Mouse (Mus musculus) myocyte (in vitro differentiated cells): Measurements from ENCODE around the gene Insig2.

Experiments used
- CEBPB ChIP-seq: IDR thresholded peaks from 2 replicates; pipeline ENCODE4 v1.6.1; 2011; ENCODE audit warnings: mild to moderate bottlenecking, moderate library complexity; ENCODE audit not compliant: poor library complexity, insufficient read depth, severe bottlenecking
- E2F4 ChIP-seq: IDR thresholded peaks from one replicate; pipeline ENCODE4 v1.6.1; 2011; ENCODE audit warnings: mild to moderate bottlenecking, control low read depth, moderate library complexity; ENCODE audit not compliant: insufficient read depth
- MAX ChIP-seq: IDR thresholded peaks from one replicate; pipeline ENCODE4 v1.6.1; 2011; ENCODE audit warnings: low read depth, mild to moderate bottlenecking, control low read depth
- MYOD1 ChIP-seq, 3 experiments: IDR thresholded peaks; one replicate each; pipeline ENCODE4 v1.6.1; 2011; ENCODE audit warnings: control low read depth in 2 of 3, low read depth in 2 of 3, mild to moderate bottlenecking in 2 of 3, moderate library complexity in 1 of 3; ENCODE audit not compliant: insufficient read length in 2 of 3, control insufficient read depth in 1 of 3
- MYOG ChIP-seq, 3 experiments: IDR thresholded peaks; one replicate each; pipeline ENCODE4 v1.6.1; 2011; ENCODE audit warnings: control low read depth in 2 of 3, low read depth in 2 of 3, mild to moderate bottlenecking in 2 of 3; ENCODE audit not compliant: insufficient read length in 2 of 3, control insufficient read depth in 1 of 3, insufficient read depth in 1 of 3
- POLR2A ChIP-seq: IDR thresholded peaks from one replicate; pipeline ENCODE4 v1.6.1; 2011; ENCODE audit warnings: low read depth, mild to moderate bottlenecking, control low read depth, moderate library complexity; ENCODE audit not compliant: insufficient read length
- TCF12 ChIP-seq: IDR thresholded peaks from one replicate; pipeline ENCODE4 v1.6.1; 2011; ENCODE audit warnings: mild to moderate bottlenecking, control low read depth; ENCODE audit not compliant: poor library complexity, insufficient read depth, severe bottlenecking

DNA sequence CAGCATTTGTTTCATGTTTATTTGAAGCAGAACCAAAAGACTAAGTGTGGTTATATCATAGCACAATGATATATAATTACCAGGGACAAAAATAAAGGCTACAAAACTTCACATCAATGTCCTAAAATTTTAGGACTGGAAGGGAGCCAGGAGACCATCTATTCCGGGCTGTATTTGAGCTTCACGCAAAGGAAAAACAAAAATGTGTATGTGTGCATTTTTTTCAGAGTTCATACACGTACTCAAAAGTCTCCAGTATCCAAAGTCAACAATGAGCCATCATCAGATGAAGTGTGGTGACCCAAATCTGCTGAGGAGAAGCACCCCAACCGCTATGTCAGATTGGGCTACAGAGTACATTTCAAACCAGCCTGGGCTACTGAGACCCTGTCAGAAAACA, 8.9 kb downstream of the Insig2 start:
- TF ChIP-seq TCF12 (no peak), POLR2A (no peak), CEBPB (no peak), MAX (no peak), MYOG (IDR thresholded peaks at IDR 0.05; ENCODE audit: control insufficient read depth in 1 of 3, insufficient read depth in 1 of 3, insufficient read length in 2 of 3, low read depth in 2 of 3) (no peak), MYOD1 (IDR thresholded peaks at IDR 0.05; ENCODE audit: control insufficient read depth in 1 of 3, insufficient read length in 2 of 3, low read depth in 2 of 3) (no peak), E2F4 (no peak)
